Mouse (Mus musculus): ENCODE measurements around the gene BC051142. TPM values are rescaled to one million over a fixed set of nuclear protein-coding genes. Genes with fewer than 3 reads are reported as not detected.
"Not testable (repeated sequence)": the region's sequence is repeated elsewhere in the genome, so short reads cannot be mapped to it uniquely, and the experiment has no call there.

BC051142 gene
- polyA plus RNA-seq, 1 experiment: not detected

DNA sequence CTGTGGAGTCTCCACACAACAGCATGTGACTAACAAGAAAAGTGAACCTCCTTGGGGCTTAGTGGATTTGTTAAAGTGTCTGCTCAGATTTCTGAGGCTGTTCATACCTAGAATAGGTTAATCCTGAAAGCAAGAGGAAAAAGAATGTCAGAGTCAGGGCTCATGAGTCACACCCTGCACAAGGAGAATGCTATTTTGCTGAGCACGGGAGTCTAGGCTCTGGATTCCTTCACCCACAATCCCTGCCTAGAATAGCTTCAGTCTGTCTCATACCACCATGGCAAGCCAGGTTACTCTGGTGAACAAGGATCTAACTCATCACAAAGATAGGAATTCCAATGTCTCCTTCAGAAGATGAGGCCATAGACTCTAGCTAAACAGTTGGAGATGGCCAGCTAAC lies 40.0 kb downstream of the BC051142 start:
- no peaks in the 10 kb centered on the region for H3K4me1 ChIP-seq (ENCODE audit: control insufficient read depth)
- no peak overlapping the region for H3K4me3 ChIP-seq (replicated peaks)
- TF ChIP-seq TAL1 (IDR thresholded peaks at IDR 0.05; ENCODE audit: low read length): no peak
- no peak for TF ChIP-seq GATA1 (IDR thresholded peaks at IDR 0.05; ENCODE audit: low read length)
- no peaks in the 10 kb centered on the region for H3K27me3 ChIP-seq (ENCODE audit: control insufficient read depth)
- H3K36me3 ChIP-seq (ENCODE audit: control insufficient read depth): no peaks in the 10 kb centered on the region
- H3K9me3 ChIP-seq (ENCODE audit: control insufficient read depth, low read length): peaks cover 3% of the 10 kb centered on the region; the same call in 1 of the 2 replicates

DNA sequence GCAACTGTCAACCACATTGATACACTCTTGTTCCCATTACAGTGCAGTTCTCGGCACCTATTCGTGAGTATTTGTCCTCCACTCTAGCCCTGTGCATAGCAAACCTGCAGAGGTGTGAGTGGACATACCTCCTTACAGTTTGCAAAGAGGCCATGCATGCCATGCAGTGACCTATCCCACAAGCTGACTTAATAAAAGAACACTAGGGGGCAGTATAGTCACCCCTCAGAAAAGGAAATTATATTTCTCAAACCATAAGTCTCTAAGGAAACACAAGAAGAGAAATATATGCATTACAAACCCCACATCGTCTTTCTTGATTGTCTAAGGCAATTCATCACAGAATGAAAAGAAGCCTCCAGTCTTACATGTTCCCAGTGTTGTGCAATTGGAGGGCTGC lies 41.2 kb downstream of the BC051142 start:
- TF ChIP-seq TAL1 (IDR thresholded peaks at IDR 0.05; ENCODE audit: low read length): no peak
- no peak for TF ChIP-seq GATA1 (IDR thresholded peaks at IDR 0.05; ENCODE audit: low read length)

DNA sequence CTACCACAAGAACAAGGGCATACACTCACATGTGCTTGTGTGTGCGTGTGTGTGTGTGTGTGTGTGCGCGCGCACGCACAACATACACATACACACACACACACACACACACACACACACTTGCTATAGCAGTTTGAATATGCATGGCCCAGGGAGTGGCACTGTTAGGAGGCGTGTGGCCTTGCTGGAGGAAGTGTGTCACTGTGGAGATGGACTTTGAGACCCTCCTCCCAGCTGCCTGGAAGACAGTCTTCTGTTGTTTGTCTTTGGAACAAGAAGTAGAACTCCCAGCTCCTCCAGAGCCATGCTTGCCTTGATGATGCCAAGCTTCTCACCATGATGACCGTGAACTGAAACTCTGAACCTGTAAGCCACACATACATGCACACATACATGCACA lies 43.4 kb downstream of the BC051142 start:
- Histone ChIP-seq H3K4me1 (ENCODE audit: control insufficient read depth) (no peaks in the 10 kb centered on the region), H3K9me3 (ENCODE audit: control insufficient read depth, low read length) (no peaks in the 10 kb centered on the region), H3K4me3 (replicated peaks) (no peak overlapping the region), H3K27me3 (ENCODE audit: control insufficient read depth) (no peaks in the 10 kb centered on the region), H3K36me3 (ENCODE audit: control insufficient read depth) (no peaks in the 10 kb centered on the region)
- TF ChIP-seq GATA1 (IDR thresholded peaks at IDR 0.05; ENCODE audit: low read length) (no peak), TAL1 (IDR thresholded peaks at IDR 0.05; ENCODE audit: low read length) (no peak)

More for the DNA sequence above, 41.2 kb downstream of the BC051142 start:
- no peaks in the 10 kb centered on the region for H3K4me1 ChIP-seq (ENCODE audit: control insufficient read depth)
- no peak overlapping the region for H3K4me3 ChIP-seq (replicated peaks)
- H3K27me3 ChIP-seq (ENCODE audit: control insufficient read depth): no peaks in the 10 kb centered on the region
- H3K36me3 ChIP-seq (ENCODE audit: control insufficient read depth): no peaks in the 10 kb centered on the region
- H3K9me3 ChIP-seq (ENCODE audit: control insufficient read depth, low read length): peaks cover 3% of the 10 kb centered on the region; the same call in 1 of the 2 replicates

DNA sequence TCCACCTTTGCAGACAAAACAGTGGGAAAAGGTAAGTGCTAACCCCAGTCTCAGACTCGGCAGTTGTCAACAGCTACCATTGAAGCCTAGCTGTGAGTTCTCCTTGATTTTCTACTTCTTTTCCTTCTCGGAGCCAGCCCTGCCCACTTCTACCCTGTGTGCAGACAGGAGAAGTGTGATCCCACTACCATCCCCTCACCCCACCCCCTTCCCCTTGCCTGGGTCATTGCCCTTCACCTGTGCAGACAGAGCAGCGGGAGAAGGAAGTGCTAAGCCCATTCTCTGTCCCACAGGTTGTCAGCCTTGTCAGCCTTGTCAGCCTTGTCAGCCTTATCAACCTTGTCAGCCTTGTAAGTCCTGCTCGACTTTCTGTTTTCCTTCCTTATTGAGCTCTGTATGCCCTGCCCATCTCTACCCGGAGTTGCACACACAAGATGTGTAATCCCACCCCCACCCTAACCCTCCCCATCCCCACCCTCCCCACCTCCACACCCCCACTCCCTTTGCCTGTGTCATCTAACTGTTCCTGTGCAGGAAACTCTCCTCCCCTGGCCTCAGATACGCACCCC lies 49.9 kb downstream of the BC051142 start:
- peaks cover 15% of the 10 kb centered on the region for H3K4me1 ChIP-seq (ENCODE audit: control insufficient read depth)
- H3K9me3 ChIP-seq (ENCODE audit: control insufficient read depth, low read length): no peaks in the 10 kb centered on the region
- H3K27me3 ChIP-seq (ENCODE audit: control insufficient read depth): no peaks in the 10 kb centered on the region
- TF ChIP-seq TAL1 (IDR thresholded peaks at IDR 0.05; ENCODE audit: low read length) (no peak), GATA1 (IDR thresholded peaks at IDR 0.05; ENCODE audit: low read length) (no peak)
- no peaks in the 10 kb centered on the region for H3K36me3 ChIP-seq (ENCODE audit: control insufficient read depth)
- peak overlapping the region; percentile 30 for H3K4me3 ChIP-seq (replicated peaks)

DNA sequence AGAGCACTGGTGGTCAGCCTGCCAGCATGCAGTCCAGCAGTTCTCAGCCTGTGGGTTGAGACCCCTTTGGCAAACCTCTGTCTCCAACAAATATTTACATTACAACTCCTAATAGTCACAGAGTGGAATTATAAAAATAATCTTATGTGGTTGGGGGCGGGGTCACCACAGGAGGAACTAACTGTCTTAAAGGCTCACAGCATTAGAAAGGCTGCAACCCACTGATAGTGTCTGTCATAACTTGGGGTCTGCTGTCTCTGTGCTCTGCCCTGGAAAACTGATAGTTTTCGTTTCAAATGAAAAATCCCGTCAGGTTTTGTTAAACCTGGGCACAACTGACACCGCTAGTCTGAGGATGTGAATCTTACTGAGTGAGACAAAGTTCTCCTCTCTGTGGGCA lies 59.0 kb downstream of the BC051142 start:
- H3K4me3 ChIP-seq (replicated peaks): no peak overlapping the region
- H3K36me3 ChIP-seq (ENCODE audit: control insufficient read depth): no peaks in the 10 kb centered on the region
- peaks cover 27% of the 10 kb centered on the region for H3K4me1 ChIP-seq (ENCODE audit: control insufficient read depth)
- TF ChIP-seq GATA1 (IDR thresholded peaks at IDR 0.05; ENCODE audit: low read length) (no peak), TAL1 (IDR thresholded peaks at IDR 0.05; ENCODE audit: low read length) (no peak)
- H3K9me3 ChIP-seq (ENCODE audit: control insufficient read depth, low read length): no peaks in the 10 kb centered on the region
- no peaks in the 10 kb centered on the region for H3K27me3 ChIP-seq (ENCODE audit: control insufficient read depth)

DNA sequence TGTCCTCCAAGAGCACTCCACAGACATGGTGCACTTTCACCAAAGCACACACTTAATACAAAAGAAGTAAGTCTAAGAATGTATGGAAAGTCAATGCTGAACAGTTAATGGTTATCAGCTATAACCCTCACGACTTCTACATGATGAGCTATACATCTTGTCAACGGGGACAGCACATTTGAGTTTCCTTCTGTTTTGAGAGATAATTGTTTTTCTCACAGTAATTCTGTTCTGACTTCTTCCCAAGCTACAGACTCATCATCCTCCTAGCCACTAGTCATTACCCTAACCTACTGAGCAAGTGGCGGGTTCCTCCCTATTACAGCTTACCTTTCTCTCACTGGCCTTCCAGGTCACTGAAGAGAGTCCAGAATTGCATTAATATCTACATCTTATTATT lies 60.6 kb downstream of the BC051142 start:
- Histone ChIP-seq H3K4me1 (ENCODE audit: control insufficient read depth) (peaks cover 27% of the 10 kb centered on the region), H3K9me3 (ENCODE audit: control insufficient read depth, low read length) (no peaks in the 10 kb centered on the region), H3K4me3 (replicated peaks) (no peak overlapping the region), H3K27me3 (ENCODE audit: control insufficient read depth) (no peaks in the 10 kb centered on the region), H3K36me3 (ENCODE audit: control insufficient read depth) (no peaks in the 10 kb centered on the region)
- TF ChIP-seq GATA1 (IDR thresholded peaks at IDR 0.05; ENCODE audit: low read length): no peak

DNA sequence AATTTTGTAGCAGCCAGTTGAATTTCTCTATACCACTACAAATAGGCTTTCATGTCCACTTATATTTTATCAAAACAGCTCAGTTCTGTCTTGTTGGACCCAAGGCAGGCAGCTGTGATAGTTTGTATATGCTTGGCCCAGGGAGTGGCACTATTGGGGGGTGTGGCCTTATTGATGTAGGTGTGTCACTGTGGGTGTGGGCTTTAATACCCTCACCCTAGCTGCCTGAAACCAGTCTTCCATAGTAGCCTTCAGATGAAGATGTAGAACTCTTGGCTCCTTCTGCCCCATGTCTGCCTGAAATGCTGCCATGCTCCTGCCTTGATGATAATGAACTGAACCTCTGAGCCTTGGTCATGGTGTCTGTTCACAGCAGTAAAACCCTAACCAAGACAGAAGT lies 67.3 kb downstream of the BC051142 start:
- not testable (repeated sequence) for H3K27me3 ChIP-seq (ENCODE audit: control insufficient read depth); H3K4me3 ChIP-seq (replicated peaks); H3K9me3 ChIP-seq (ENCODE audit: control insufficient read depth, low read length); H3K4me1 ChIP-seq (ENCODE audit: control insufficient read depth); H3K36me3 ChIP-seq (ENCODE audit: control insufficient read depth)

DNA sequence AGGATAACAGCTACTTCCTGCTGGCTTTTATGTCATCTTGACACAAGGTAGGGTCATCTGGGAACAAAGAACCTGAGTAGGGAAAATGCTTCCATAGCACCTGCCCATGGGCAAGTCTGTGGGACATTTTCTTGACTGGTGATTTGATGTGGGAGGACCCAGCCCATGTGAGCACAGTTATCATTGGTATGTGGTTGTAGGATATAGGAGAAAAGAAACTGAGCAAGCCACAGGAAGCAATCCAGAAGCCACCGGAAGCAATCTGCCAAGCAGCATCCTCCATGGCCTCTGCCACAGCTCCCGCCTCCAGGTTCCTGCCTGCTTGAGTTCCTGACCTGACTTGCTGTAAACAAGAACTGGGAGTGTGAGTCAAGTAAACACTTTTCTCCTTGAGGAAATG lies 71.9 kb downstream of the BC051142 start:
- no peak for TF ChIP-seq GATA1 (IDR thresholded peaks at IDR 0.05; ENCODE audit: low read length)
- TF ChIP-seq TAL1 (IDR thresholded peaks at IDR 0.05; ENCODE audit: low read length): no peak
- Histone ChIP-seq H3K36me3 (ENCODE audit: control insufficient read depth) (no peaks in the 10 kb centered on the region), H3K27me3 (ENCODE audit: control insufficient read depth) (peaks cover 4% of the 10 kb centered on the region), H3K4me1 (ENCODE audit: control insufficient read depth) (peaks cover 6% of the 10 kb centered on the region), H3K9me3 (ENCODE audit: control insufficient read depth, low read length) (no peaks in the 10 kb centered on the region), H3K4me3 (replicated peaks) (no peak overlapping the region)

DNA sequence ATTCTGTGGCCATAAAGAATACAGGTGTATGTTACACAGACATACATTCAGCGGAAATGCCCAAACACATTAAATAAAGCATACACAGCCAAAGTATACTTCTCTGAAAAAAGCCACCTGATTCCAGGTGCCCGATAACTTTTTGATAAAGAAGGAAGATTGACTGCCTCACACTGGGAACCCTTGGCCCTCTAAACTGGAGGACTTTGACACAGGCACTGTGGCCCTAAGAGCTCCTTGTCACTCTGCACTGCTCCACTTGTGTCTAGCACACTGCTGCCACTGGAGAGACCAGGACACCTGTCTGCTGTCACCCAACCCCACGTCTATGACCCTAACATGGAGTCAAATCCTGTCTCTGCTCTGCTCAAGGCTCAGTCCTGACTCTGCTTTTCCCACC lies 76.4 kb downstream of the BC051142 start:
- H3K9me3 ChIP-seq (ENCODE audit: control insufficient read depth, low read length): no peaks in the 10 kb centered on the region
- H3K36me3 ChIP-seq (ENCODE audit: control insufficient read depth): no peaks in the 10 kb centered on the region
- H3K27me3 ChIP-seq (ENCODE audit: control insufficient read depth): peaks cover 4% of the 10 kb centered on the region
- no peak overlapping the region for H3K4me3 ChIP-seq (replicated peaks)
- TF ChIP-seq TAL1 (IDR thresholded peaks at IDR 0.05; ENCODE audit: low read length): no peak
- TF ChIP-seq GATA1 (IDR thresholded peaks at IDR 0.05; ENCODE audit: low read length): no peak
- no peaks in the 10 kb centered on the region for H3K4me1 ChIP-seq (ENCODE audit: control insufficient read depth)

DNA sequence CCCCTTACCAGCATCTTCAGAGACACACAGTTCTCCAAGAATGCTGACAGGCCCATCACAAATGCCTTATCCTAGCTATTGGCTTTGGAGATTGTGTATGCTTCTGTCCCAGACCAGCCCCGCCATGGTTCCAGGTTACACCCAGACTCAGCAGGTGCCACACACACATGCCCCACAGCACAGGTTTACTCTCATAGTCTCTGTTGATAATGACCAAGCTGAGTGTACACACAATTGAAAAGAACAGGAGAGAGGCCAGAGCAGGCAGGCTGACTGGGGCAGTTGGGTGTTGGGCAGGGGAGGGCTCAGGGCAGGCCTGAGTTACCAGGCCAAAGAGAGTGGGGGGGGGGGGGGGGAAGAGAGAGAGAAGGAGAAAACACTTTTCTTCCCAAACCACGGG lies 77.8 kb downstream of the BC051142 start:
- no peaks in the 10 kb centered on the region for H3K36me3 ChIP-seq (ENCODE audit: control insufficient read depth)
- H3K9me3 ChIP-seq (ENCODE audit: control insufficient read depth, low read length): no peaks in the 10 kb centered on the region
- H3K4me1 ChIP-seq (ENCODE audit: control insufficient read depth): no peaks in the 10 kb centered on the region
- no peak overlapping the region for H3K4me3 ChIP-seq (replicated peaks)
- TF ChIP-seq TAL1 (IDR thresholded peaks at IDR 0.05; ENCODE audit: low read length): no peak
- TF ChIP-seq GATA1 (IDR thresholded peaks at IDR 0.05; ENCODE audit: low read length): no peak
- H3K27me3 ChIP-seq (ENCODE audit: control insufficient read depth): peaks cover 4% of the 10 kb centered on the region

DNA sequence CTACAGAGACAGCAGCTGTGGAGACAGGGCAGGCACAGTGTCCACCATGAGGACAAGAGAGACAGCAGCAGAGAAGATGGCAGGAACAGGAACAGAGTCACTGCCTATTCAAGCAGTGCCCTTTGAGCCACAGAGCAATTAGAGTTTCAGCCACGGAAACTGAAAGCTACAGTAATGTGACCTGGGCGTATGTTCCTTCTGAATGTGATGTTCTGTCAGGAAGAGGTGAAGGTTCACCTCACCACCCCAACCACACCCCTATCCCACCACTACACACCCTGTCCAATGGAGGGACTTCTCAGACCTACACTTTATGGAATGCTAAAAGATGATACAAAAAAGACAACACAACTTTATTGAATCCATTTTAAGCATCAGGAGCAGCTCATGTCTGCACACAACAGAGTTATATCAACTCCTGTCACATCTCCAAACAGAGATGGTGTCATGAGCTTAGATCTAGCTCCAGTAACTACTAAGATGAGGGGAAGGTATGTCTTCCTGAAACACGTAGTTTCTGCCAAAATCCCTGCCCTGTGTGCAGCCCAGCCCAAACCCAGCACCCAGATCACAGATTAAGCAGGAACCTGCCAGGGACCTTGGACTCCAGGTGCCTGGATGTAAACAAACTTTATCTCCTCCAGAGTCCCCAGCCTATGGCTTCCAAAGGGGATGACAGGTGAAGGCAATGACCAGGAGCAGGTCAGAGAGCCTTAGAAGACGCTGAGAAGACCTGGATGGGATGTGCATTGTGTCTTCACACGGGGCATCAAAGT lies 78.8 kb downstream of the BC051142 start, which contains the start of gene Btnl4:
Btnl4 (minus strand) TSS at position 81 of the 776 bp plus-strand sequence.
- not testable (repeated sequence) for H3K4me1 ChIP-seq (ENCODE audit: control insufficient read depth); H3K4me3 ChIP-seq (replicated peaks); H3K36me3 ChIP-seq (ENCODE audit: control insufficient read depth); H3K27me3 ChIP-seq (ENCODE audit: control insufficient read depth); H3K9me3 ChIP-seq (ENCODE audit: control insufficient read depth, low read length)

All from erythroblast, embryonic 14.5 days (primary cell).